Mouse (Mus musculus) left cerebral cortex, adult 11 months (tissue): ENCODE results near the gene Atad3a.

Source experiments
- DNase-seq: peaks from one replicate; pipeline ENCODE4 v3.0.0; 2022; ENCODE audit warnings: low spot score

The Atad3a gene

DNA sequence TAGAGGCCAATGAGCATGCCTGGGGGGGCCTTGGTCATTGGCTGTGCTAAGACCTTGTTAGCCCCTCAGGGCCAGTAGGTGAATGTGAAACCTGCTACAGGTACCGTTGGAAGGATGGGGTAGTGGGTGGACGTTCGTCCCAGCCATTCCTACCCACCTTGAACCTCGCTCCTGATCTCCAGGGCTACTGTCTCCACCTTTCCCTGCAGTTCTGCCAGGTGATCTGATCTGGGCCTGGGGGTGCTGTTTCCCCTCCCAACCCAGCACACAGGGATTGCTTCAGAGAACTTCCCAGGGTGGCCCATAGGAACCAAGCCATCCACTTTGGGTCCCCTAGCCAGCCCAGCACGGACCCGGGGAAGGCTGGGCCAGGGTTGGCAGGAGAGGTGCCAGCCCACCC, 21.7 kb downstream of the Atad3a start:
- DNase-seq, result no peak

GRCm38 (mm10) chr4:155738262-155738661, 22.6 kb downstream of the Atad3a start:
- DNase-seq, result no peak

GRCm38 (mm10) chr4:155736421-155736820, 24.5 kb downstream of the Atad3a start:
- DNase-seq, result no peak

- DNase-seq, result no peak
These were observed 25.1 kb downstream of the Atad3a start for GRCm38 (mm10) chr4:155735788-155736187.

DNA sequence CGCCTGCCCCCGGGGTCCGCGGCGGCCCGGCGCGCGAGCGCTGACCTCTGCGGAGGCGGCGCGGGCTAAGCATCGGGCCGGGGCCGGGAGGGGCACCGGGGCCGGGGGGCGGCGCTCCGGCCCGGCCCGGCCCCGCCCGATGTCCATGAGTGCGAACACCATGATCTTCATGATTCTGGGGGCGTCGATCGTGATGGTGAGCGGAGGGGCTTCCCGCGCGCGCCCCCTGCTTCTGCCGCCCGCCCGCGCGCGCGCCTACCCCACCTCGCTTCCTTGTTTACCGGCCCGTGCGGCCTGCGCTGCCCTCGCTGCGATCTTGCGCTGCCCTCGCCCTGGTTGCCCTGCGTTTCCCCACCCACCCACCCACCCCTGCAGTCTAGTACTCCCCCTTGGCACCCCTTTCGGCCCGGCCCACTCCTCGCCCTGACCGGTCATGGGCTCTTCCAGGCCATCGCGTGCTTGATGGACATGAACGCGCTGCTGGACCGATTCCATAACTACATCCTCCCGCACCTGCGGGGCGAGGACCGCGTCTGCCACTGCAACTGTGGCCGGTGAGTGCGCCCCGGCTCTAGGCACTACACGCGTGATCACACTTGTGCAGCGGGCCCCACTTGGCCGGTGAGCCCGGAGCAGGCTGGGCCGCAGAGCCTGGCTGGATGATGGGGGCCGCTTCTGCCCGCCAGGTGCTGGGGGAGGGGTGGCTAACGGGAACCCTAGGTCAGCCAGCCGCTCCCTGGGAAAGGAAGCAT, 25.8 kb downstream of the Atad3a start:
- DNase-seq, result no peak

- peak; percentile 88 for DNase-seq
These were observed 26.4 kb downstream of the Atad3a start, which contains the start of gene Tmem240 for GRCm38 (mm10) chr4:155734350-155734941. Gene Tmem240 (plus strand): TSS chr4:155734800.

DNA sequence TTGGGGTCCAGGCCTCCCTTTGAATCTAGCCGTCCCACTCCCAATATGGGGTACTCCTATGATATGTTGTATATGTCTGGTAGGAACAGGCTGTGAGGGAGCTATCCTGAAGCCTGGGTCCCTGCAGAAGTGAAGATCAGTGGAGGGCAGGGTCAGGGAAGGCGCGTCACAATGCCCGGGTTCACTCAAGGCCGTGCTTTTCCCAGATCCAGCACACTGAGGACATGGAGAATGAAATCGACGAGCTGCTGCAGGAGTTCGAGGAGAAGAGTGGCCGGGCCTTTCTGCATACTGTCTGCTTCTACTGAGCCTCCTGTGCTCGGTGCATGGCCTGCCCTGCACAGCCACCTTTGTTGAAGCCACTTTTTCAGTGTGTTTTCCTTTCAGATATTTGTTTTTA, 27.6 kb downstream of the Atad3a start:
- no peak for DNase-seq

DNA sequence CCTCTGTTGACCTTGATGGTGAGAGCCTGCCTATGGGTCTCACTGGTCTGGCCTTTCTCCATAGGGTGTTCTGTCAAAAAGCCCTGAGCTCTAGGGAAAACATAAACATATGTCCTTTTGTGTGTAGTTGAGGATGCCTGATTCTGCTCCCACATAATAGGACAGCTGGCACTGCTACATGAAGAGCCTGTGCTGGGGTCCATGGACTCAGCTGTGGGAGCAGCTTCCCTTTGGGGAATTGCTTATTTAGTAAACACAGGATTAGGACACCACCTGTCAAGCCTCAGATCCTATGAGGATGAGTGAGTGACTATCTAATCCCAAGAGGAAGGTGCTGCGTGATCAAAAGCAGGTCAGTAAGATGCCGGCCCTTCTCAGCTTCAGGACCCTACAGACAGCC, 32.9 kb downstream of the Atad3a start:
- no peak for DNase-seq

DNA sequence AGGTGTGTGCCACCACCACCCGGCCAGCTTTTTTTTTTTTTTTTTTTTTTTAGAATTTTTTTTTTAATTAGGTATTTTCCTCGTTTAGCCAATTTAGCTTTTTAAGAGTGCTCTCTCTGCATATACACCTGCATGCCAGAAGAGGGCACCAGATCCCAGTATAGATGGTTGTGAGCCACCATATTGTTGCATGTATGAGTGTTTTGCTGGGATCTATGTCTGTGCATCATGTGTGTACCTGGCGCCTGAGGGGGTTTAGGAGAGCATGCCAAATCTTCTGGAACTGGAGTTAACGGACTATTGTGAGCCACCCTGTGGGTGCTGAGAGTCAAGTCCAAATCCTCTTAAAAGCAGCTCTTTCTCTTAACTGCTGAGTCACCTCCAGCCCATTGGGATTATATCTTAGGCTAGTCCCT, 39.2 kb downstream of the Atad3a start:
- DNase-seq, result no peak

GRCm38 (mm10) chr4:155710521-155711252, 50.2 kb downstream of the Atad3a start:
- no peak for DNase-seq

GRCm38 (mm10) chr4:155708988-155709387, 51.9 kb downstream of the Atad3a start:
- no peak for DNase-seq

DNA sequence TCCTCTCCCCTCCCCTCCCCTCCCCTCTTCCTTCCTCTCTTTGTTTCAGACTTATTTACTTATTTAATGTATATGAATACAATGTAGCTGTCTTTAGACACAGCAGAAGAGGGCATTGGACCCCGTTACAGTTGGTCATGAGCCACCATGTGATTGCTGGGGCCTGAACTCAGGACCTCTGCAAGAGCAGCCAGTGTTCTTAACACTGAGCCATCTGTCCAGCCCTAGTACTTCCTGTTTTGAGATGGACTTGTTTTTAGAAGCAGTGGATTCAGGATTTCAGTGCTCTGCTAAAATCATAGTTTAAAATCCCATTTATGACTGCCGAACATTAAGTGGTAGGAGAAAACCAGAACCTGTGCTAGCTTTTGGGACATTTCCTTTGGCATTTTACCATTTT, 52.3 kb downstream of the Atad3a start:
- DNase-seq, result no peak

DNA sequence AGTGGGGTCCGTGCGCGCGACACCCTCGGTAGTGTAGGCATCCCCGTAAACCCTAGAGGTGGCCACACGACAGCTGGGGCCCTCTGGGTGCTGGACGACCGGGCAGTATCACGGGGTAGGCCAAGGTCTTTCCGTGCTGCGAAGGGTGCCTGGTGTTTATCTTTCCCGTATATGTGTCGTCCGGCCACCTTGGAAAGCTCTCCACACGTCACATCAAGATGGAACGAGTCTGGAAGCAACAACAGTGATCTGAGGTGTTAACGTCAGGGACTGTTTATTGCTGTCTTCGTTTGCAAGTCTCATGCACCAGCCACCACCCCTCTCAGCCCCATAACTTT, 55.3 kb downstream of the Atad3a start:
- no peak for DNase-seq

DNA sequence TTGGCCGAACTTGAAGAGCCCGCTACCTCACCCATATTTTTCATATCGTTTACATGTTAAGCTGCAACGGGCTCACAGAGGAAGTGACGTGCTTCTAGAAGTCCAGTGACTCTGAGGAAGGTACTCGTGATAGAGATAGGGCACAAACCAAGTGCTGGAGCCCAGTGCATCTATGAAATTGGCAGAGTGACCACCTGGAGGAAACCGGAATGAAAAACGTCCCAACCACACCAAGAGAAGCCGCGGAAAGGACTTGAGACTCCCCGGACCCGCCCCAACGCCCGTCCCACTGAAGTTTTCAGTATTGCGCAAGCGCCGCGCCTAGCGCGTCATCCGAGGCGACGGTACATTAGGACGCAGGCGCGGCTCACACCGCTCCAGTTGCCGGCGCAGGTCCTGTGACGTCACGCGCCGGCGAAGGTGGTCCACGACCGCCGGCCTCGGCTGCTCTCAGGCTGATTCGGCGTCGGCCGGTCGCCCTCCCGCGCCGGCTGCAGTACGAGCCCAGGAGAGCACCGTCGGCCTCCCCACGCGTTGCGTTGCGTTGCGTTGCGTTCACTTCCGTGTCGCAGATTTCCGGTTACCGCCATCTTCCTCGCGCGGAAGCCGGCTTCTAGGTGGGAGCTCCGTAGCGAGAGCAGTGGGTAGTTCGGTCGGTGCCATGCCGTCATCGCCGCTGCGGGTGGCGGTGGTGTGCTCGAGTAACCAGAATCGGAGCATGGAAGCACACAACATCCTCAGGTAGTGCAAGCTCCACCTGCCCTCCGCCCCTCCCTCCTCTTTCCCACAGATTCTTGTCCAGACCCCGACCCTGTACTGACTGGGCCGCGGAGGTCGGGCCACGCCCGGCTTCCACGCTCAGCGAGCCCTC, 55.9 kb downstream of the Atad3a start, which contains the start of gene Ssu72:
Ssu72 (plus strand) TSS at position 80 of the 871 bp plus-strand sequence.
- DNase-seq, result peak; percentile 89

DNA sequence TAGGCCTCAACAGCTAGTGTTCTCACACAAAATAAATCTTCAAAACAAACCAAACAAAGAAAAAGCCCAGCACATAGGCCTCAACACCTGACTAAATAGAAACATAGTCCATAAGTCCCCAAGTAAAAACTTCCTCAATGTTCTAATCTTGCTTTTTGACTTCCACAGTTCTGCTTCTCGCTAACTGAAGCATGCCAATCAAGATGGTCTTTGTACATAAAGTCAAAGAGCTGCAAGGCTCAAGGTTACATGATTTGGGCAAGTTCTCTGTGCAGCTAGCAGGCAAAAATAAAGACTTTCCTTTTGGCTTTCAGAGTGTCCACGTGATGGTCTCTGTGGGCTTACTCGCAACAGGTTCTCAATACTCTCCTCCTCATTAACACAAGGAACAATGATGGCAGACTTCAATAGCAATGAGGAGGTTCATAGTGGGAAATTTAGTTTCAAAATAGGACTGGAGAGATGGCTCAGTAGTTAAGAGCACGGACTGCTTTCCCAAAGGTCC, 57.4 kb downstream of the Atad3a start:
- no peak for DNase-seq

- DNase-seq, result no peak
These were observed 60.5 kb downstream of the Atad3a start for GRCm38 (mm10) chr4:155700425-155700824.

GRCm38 (mm10) chr4:155696261-155697255, 64.3 kb downstream of the Atad3a start:
- no peak for DNase-seq

- DNase-seq, result no peak
These were observed 65.3 kb downstream of the Atad3a start for GRCm38 (mm10) chr4:155695531-155696062.

DNA sequence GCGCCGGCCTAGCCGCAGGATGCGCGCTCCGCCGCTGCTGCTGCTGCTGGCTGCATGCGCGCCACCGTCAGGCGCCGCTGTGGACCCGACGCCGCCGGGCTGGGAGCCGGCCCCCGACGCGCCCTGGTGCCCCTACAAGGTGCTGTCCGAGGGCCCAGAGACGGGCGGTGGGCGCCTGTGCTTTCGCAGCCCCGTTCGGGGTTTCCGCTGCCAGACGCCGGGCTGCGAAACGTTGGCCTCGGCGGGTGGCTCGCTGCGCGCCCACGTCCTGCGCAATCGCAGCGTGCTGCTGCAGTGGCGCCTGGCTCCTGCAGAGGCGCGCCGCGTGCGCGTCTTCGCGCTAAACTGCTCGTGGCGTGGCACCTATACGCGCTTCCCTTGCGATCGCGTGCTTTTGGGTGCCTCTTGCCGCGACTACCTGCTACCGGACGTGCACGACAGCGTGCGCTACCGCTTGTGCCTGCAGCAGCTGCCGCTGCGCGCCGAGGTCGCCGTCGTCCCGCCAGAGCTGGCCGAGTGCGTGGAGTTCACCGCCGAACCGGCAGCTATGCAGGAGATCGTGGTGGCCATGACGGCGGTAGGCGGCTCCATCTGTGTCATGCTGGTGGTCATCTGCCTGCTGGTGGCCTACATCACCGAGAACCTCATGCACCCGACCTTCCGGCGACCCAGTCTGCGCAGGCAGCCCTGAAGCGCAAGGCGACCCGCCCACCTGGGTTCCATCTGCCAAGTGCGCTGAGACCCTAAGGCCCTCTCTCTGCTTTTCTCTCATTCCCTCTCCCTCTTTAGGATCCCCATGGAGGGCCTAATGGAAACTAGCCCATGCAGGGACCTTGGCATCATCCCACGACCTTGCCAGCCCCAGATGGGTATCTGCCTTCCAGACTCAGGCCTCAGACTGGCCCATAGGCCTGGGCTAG, 66.2 kb downstream of the Atad3a start:
- DNase-seq, result peak; percentile 75
